Mouse (Mus musculus) hindbrain, postnatal 0 days (tissue): ENCODE measurements at regions not wholly inside any gene's neighbourhood (a gene's known extent, or its start where the extent isn't known, plus 50 kb on each side); places are given as distances from the start of the nearest gene placed in this dataset.

Experiments
- ATAC-seq: fragments of 200-750 bp; cut with Nextera tagmentation; 2 replicates; pipeline ENCODE4 v1.8.0; 2017; ENCODE audit warnings: mild to moderate bottlenecking, moderate TSS enrichment, moderate library complexity
- DNase-seq: peaks from one replicate; pipeline ENCODE4 v3.0.0-alpha.2; 2015; ENCODE audit warnings: low spot score
- H3K27ac ChIP-seq: fragments of 300-500 bp; sonication (generic); 2 replicates; pipeline ENCODE4 v1.5.1; 2014; ENCODE audit warnings: mild to moderate bottlenecking
- H3K27me3 ChIP-seq: fragments of 300-500 bp; sonication (generic); 2 replicates; pipeline ENCODE4 v1.6.1; 2014; ENCODE audit warnings: low read length, mixed read lengths; ENCODE audit not compliant: insufficient read depth
- H3K36me3 ChIP-seq: fragments of 300-500 bp; sonication (generic); 2 replicates; pipeline ENCODE4 v1.6.1; 2014; ENCODE audit warnings: low read length, mixed read lengths; ENCODE audit not compliant: insufficient read depth
- H3K4me1 ChIP-seq: fragments of 300-500 bp; sonication (generic); 2 replicates; pipeline ENCODE4 v1.6.1; 2014; ENCODE audit warnings: antibody characterized with exemption, low read length, mixed read lengths; ENCODE audit not compliant: insufficient read depth
- H3K4me2 ChIP-seq: fragments of 300-500 bp; sonication (generic); 2 replicates; pipeline ENCODE4 v1.6.1; 2014; ENCODE audit warnings: low read depth, mild to moderate bottlenecking, low read length, moderate library complexity, mixed read lengths
- H3K4me3 ChIP-seq: fragments of 300-500 bp; sonication (generic); 2 replicates; pipeline ENCODE4 v1.5.1; 2014; ENCODE audit warnings: low read length
- H3K9ac ChIP-seq: fragments of 300-500 bp; sonication (generic); replicated peaks from 2 replicates; pipeline ENCODE4 v1.6.1; 2014; ENCODE audit warnings: mild to moderate bottlenecking, low read length, moderate library complexity, mixed read lengths
- H3K9me3 ChIP-seq: fragments of 300-500 bp; sonication (generic); 2 replicates; pipeline ENCODE4 v1.6.1; 2016; ENCODE audit warnings: low read length, mixed read lengths
- CTCF ChIP-seq: IDR thresholded peaks from 2 replicates; pipeline ENCODE4 v1.5.1; 2016; ENCODE audit warnings: antibody characterized with exemption, control low read depth, low read depth
- whole genome bisulfite sequencing: fragments of 180-500 bp; shearing (Covaris S2); extraction: QIAGEN DNeasy Blood & Tissue Kit; methylation state at CpG from one replicate; pipeline ENCODE4 v1.1.7; 2014; 5-methylcytosine and 5-hydroxymethylcytosine counted together

DNA sequence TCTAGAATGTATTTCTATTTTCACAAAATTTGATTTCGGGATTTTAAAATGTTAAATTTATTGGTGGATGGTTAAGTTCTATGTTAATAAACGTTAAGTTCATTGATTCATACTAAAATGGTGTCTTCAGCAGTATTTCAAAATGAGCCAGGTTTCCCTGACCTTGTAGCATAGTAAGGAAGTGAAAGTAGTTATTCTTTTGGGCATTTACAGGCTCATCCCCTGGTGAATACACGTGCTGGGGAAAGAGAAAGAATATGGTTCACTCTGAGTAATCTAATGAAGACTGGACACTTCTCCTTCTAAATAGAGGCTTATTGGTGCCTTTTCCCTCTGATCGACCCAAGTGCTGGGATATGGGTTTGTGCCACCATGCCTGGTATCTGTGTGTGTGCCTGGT lies 281.1 kb downstream of the Lipi start:
- DNase-seq (no peak), ATAC-seq (no peak)
- H3K4me2 ChIP-seq, result no peak overlapping the region
- no peak overlapping the region for H3K27ac ChIP-seq
- no peaks in the 10 kb centered on the region for H3K9me3 ChIP-seq
- H3K4me1 ChIP-seq, result no peaks in the 10 kb centered on the region
- no peak overlapping the region for H3K4me3 ChIP-seq
- 76% methylated on average over 4 of the region's 4 CpGs for WGBS
- no peak overlapping the region for H3K9ac ChIP-seq
- H3K27me3 ChIP-seq, result no peaks in the 10 kb centered on the region
- no peaks in the 10 kb centered on the region for H3K36me3 ChIP-seq
- no peak for TF ChIP-seq CTCF

DNA sequence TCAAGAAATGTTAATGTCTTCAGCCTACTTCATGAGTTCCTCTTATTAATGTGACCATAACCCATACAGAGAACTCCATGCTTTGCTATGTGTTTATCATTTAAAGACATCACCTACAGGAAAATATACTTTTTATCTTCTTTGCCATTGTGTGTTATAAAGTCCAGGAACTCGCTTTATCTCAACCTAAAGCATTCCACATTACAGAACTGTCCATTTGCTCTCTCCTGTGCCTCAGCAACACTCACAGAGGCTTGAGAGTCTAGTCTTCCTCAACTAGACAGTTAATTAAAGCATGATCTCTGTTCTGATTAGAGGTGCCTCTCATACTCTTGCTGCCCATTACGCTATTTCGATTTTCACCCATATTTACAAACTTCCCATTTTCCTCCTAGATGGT lies 288.4 kb downstream of the Lipi start:
- TF ChIP-seq CTCF, result no peak
- Histone ChIP-seq H3K36me3 (no peaks in the 10 kb centered on the region), H3K4me3 (no peak overlapping the region), H3K9ac (no peak overlapping the region), H3K27ac (no peak overlapping the region), H3K4me1 (no peaks in the 10 kb centered on the region), H3K9me3 (no peaks in the 10 kb centered on the region), H3K27me3 (no peaks in the 10 kb centered on the region), H3K4me2 (no peak overlapping the region)
- WGBS, result 95% methylated on average over 3 of the region's 3 CpGs
- DNase-seq (no peak), ATAC-seq (no peak)

DNA sequence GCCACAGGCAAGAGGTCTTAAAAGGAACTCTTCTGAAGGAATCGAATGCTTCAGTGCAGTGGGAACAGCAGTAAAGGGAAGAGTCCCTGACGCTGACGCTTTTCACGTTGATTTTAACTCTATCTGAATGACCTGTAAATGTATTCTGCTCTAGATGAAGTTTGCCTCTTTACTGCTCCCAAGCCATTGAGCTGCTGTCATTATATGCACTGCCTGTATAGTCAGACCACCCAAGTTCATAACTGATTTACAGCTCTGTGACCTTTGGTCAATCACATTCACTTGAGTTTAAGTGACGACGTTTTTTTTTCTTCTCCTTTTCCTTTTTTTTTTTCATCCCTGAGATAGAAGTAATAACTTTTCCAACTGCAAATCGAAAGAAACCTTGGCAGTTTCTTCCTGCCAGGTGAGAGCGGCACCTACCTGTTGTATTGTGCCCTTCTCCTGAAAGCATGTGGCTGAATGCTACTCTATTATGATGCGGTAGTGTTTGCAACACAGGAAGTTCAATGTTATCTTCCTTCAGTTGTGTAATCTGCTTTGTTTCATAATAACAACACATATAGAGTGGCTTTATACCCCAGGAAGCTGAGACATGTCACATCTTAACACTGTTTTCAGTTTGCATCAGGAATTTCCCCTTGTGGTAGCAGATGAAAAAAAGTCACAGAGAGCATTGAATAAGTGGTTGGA lies 293.0 kb downstream of the Lipi start:
- Histone ChIP-seq H3K36me3 (no peaks in the 10 kb centered on the region), H3K27ac (no peak overlapping the region), H3K4me2 (no peak overlapping the region), H3K27me3 (no peaks in the 10 kb centered on the region), H3K4me3 (no peak overlapping the region), H3K9me3 (no peaks in the 10 kb centered on the region), H3K9ac (no peak overlapping the region), H3K4me1 (no peaks in the 10 kb centered on the region)
- WGBS, result 82% methylated on average over 9 of the region's 9 CpGs
- DNase-seq (no peak), ATAC-seq (no peak)
- TF ChIP-seq CTCF, result no peak

DNA sequence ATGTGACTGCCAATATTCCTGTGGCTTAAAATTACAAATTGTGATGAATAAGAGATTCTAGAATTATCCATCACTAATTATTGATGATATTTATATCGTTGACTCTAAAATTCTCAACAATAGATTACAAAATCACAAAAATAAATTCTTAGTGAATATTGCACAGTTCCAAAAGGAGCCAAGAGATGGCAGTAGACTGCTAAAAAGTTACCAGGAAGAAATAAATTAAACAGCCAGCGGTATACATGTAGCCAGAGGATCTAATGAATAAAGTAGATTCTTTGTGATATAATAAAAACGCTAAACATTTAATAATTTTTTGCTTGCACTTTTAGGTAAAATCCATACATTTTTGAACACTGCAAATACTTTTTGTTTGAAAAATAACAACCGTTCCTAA lies 294.7 kb downstream of the Lipi start:
- no peak for ATAC-seq
- H3K9ac ChIP-seq, result no peak overlapping the region
- no peaks in the 10 kb centered on the region for H3K27me3 ChIP-seq
- no peak overlapping the region for H3K27ac ChIP-seq
- H3K4me1 ChIP-seq, result no peaks in the 10 kb centered on the region
- peak; percentile 57 for TF ChIP-seq CTCF
- no peak overlapping the region for H3K4me2 ChIP-seq
- H3K9me3 ChIP-seq, result no peaks in the 10 kb centered on the region
- DNase-seq, result peak; percentile 50
- no peak overlapping the region for H3K4me3 ChIP-seq
- 43% methylated on average over 4 of the region's 4 CpGs for WGBS
- H3K36me3 ChIP-seq, result no peaks in the 10 kb centered on the region

DNA sequence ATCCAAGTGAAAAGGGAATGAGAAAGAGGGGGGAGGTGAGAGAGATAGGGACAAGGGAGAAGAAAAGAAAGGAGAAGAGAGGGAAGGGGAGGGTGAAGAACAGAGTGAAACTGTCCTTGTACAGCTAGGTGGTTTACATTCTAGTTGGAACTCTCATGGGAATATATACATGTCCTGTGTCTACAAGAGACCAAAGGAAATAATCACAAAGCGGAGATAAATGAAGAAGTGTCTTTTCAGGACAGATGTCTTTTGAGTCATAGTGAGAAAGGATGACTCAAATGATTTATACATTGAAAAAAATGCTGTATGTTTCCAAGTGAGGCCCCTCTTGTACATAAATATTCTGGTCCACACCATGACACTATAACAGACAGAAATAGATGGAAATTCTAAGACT lies 298.7 kb downstream of the Lipi start:
- WGBS, result 88% methylated on average over 1 of the region's 1 CpGs
- H3K4me2 ChIP-seq, result no peak overlapping the region
- no peak for TF ChIP-seq CTCF
- no peak overlapping the region for H3K4me3 ChIP-seq
- no peaks in the 10 kb centered on the region for H3K27me3 ChIP-seq
- H3K36me3 ChIP-seq, result no peaks in the 10 kb centered on the region
- H3K27ac ChIP-seq, result no peak overlapping the region
- H3K9ac ChIP-seq, result no peak overlapping the region
- no peak for DNase-seq
- no peaks in the 10 kb centered on the region for H3K4me1 ChIP-seq
- no peak for ATAC-seq
- no peaks in the 10 kb centered on the region for H3K9me3 ChIP-seq

DNA sequence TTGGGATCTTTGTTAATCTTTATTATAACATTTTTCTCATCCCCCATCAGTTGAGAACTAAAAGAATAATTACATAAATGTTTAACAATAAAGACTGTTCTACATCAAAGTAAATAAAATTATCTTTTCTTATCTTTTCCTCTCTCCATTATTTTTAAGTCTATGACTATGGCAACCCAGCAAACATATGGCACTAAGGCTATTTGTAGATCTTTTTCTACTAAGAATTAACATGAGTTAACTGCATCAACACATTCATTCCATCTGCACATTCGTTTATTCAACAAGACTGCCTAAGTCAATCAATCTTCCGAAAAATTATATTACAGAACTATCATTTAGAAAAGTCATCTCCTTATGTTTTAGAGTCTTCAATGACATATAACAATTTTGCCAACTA lies 300.1 kb downstream of the Lipi start:
- Histone ChIP-seq H3K9ac (no peak overlapping the region), H3K36me3 (no peaks in the 10 kb centered on the region), H3K4me2 (no peak overlapping the region), H3K27ac (no peak overlapping the region), H3K4me3 (no peak overlapping the region), H3K9me3 (no peaks in the 10 kb centered on the region), H3K4me1 (no peaks in the 10 kb centered on the region), H3K27me3 (no peaks in the 10 kb centered on the region)
- WGBS, result 86% methylated on average over 2 of the region's 2 CpGs
- no peak for DNase-seq
- no peak for TF ChIP-seq CTCF
- no peak for ATAC-seq

DNA sequence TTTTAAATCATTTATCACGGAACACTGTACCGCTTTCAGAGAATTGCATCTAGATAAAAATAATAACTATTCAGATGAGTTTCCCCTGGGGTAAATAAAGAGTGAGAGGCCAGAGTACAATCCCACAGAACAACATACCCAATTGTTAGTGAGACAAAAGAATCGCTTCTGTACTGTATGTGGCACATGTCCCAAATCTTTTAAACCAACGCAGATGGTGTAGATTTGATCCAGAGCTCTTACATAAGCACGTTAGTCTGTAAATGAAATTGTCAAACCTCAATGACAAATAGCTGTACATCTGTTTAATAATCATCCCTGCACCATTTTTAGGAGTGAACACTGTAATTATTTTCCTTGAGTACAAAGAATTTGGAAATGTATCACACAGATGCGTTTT lies 322.0 kb downstream of the Lipi start:
- H3K36me3 ChIP-seq, result no peaks in the 10 kb centered on the region
- ATAC-seq (no peak), DNase-seq (no peak)
- no peak overlapping the region for H3K27ac ChIP-seq
- WGBS, result 64% methylated on average over 6 of the region's 6 CpGs
- no peak overlapping the region for H3K4me2 ChIP-seq
- no peaks in the 10 kb centered on the region for H3K9me3 ChIP-seq
- TF ChIP-seq CTCF, result no peak
- no peaks in the 10 kb centered on the region for H3K27me3 ChIP-seq
- no peaks in the 10 kb centered on the region for H3K4me1 ChIP-seq
- no peak overlapping the region for H3K9ac ChIP-seq
- H3K4me3 ChIP-seq, result no peak overlapping the region
